Mouse (Mus musculus): ENCODE measurements around the gene Inpp5d. TPM values are rescaled to one million over a fixed set of nuclear protein-coding genes. Genes with fewer than 3 reads are reported as not detected.
A peak's percentile ranks its signal among the peaks of the same experiment; 100 is the strongest.

The Inpp5d gene
- total RNA-seq, 2 experiments from 2014 or later: 10.7 to 15.6 TPM

DNA sequence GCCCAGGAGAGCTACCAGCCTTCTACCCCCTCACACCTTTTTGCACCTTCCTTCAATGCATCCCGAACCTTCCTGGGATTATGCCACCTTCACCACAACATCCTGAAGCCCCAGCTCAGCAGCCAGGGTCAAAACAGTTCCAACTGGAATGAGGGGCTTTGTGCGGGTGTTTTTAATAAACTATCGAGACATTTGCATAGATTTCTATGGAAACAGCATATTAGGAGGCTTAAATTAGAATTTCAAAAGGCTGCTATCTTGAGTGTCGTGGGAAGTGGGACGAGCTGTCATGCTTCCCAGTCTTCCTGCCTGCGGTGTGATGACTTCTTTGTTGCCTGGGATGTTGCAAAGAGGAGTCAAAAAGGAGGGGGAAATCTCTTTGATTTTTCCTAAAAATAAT lies 88.9 kb downstream of the Inpp5d start:
- DNase-seq: no peak

GRCm38 (mm10) chr1:87709661-87710270 lies 89.7 kb downstream of the Inpp5d start:
- DNase-seq: no peak

DNA sequence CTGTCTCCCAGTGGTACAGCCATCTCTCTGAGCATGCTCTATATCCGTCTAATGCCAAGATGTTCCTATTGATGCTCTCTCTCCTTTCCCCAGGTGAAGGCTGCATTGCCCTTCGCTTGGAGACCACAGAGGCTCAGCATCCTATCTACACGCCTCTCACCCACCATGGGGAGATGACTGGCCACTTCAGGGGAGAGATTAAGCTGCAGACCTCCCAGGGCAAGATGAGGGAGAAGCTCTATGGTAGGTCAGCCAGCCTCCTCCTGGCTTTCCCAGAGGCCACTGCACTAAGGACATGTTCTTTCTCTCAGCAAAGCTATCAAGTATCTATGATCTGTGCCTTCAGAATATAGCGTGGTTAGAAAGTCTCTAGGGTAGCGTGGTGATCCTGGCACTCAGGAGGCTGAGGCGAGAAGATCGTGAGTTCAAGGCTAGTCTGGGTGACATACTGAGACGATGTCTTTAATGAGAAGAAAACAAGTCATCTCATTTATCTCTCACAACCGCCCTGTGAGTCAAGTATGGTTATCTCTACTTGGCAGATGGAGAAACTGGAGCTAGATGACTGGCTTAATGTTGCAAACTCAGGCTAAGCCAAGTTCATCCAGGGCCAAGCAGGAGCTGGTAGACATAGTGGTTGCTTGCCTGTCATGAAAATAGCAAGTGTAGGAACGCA lies 92.0 kb downstream of the Inpp5d start:
- no peak for DNase-seq

GRCm38 (mm10) chr1:87712614-87712971 lies 92.5 kb downstream of the Inpp5d start:
- no peak for DNase-seq

- DNase-seq: peak; percentile 51
Measured at GRCm38 (mm10) chr1:87721382-87721781, 101.3 kb downstream of the Inpp5d start.

GRCm38 (mm10) chr1:87722081-87722480 lies 102.0 kb downstream of the Inpp5d start:
- DNase-seq: no peak

GRCm38 (mm10) chr1:87723351-87723750 lies 103.2 kb downstream of the Inpp5d start:
- DNase-seq: no peak

DNA sequence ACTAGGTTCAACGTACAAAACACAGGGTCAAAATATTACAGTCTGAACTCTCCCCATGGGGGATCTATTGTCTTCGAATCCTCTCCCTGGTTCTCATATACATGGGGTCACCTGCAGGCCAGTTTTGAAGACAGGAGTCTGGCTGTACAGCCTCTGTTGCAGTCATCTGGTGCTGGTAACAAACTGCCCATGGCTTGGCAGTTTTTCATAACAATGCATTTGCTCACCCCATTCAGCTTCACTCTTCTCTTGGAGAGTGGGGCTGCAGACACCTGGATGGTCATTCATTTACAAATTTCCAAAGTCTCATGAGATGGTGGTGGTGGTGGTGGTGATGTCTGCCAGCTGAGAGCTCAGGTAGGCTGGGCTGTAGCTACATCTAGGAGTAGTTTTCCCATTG lies 109.0 kb downstream of the Inpp5d start:
- no peak for DNase-seq

DNA sequence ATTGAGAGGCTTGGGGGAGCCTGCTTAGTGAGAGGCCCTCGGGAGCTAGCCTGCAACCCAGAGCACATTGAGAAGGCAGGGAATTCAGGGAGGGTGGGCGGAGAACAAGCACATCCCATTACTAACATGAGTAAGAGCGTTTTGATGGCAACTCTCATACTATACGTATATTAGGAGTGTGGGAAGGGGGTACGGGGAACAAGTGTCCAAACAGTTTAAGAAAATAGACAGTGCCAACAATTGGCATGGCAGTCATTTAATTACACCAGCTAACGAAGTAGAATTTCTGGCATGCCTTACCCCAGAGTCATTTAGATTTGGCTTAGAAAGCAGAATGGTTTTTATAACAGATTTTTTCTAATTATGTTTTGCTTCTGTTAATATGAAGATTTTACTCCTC lies 109.7 kb downstream of the Inpp5d start:
- DNase-seq: no peak

- DNase-seq: no peak
Measured at GRCm38 (mm10) chr1:87730271-87730670, 110.2 kb downstream of the Inpp5d start.

DNA sequence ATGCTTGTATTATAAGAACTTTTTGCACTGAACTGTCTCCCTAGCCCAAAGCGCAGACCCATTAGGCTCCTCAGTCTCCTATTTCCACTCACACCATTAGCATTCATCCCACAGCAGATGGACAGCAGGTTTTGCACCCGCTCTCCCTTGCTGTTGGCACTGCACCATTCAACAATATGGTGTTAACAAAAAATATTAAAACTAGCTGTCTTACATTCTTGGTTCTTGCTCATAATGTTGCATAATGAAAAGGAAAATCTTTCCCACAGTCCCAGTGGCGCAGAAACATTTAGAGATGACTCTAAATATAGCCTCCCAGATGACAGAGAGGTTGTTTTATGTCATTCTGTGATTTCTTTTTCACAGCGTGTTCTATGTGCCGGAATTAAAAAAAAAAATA lies 113.1 kb downstream of the Inpp5d start:
- no peak for DNase-seq

GRCm38 (mm10) chr1:87734153-87734552 lies 114.0 kb downstream of the Inpp5d start:
- no peak for DNase-seq

GRCm38 (mm10) chr1:87740584-87741290 lies 120.6 kb downstream of the Inpp5d start:
- DNase-seq: peak; percentile 12

GRCm38 (mm10) chr1:87749360-87749973 lies 129.4 kb downstream of the Inpp5d start:
- no peak for DNase-seq

DNA sequence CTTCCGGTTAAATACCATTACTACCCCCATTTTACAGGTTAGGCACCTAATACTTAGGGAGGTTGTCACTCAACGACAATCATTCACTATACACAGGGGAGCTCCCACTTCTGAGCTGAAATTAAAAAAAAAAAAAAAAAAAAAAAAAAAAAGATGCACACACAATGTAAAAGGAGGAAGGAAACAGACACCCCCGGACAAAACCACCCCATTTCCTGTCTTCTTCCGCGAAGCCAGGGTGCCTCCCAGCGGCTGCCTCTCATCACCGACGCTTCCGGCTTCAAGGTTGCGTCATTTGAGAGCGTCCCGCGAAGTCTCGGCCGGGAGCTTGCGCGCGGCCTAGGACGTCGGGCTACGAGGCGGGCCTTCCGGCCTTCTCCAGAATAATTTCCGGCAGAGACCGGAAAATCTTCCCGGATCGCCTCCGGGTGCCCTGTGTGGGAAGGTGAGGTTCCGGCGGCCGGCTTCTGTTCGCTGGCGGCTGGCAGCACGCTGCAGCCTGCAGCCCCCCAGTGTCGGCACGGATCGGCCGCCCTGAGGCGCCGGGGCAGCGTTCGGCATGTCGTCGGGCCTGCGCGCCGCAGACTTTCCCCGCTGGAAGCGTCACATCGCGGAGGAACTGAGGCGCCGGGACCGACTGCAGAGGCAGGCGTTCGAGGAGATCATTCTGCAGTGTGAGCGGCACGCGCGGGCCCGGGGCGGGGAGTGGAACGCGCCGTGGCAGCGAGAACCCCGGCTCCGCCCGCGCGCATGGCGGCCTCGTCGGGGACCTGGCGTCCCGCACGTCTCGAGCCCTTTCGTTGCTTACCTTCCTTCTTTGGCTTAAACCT lies 135.7 kb downstream of the Inpp5d start, which contains the start of gene Atg16l1:
Gene Atg16l1 (plus strand): TSS at position 230 of the 830 bp plus-strand sequence.
- peak; percentile 94 for DNase-seq

GRCm38 (mm10) chr1:87763821-87764220 lies 143.7 kb downstream of the Inpp5d start:
- DNase-seq: no peak

DNA sequence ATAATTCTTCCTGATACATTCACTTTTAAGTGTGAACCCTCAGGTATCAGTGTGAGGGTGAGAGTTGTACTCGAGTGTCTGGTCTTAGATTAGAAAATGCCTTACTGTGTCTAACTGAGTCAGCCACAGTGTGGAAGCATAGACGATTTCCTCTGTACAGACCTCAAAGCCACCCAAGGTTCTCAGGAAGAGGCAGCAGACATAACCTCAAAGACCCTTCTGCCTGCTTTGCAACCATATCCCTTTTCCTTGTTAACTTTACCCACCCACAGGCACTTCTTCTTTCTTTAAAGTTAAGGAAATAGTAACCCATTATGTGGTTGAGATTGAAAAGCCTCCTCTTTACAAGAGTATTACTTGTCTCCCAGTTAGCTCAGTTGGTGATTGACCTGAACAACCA lies 145.6 kb downstream of the Inpp5d start:
- no peak for DNase-seq

DNA sequence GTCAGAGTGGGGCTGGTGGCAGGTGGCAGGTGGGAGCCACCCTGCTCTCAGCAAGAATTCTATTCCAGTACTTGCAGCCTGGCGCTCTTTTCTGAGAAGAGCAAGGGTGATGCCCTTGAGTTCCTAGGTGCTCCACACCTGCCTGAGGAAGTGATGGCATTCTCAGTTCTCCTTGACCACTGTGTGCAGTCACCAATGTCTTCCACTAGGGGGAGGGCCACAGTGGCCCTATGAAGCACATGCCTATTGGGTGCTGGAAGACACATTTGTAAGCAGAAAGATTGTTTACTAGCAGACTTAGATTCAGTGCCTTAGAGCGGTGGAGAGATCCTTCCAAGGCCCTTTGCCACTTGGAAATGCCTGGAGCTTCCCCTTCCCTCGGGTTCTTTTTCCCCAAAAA lies 146.1 kb downstream of the Inpp5d start:
- DNase-seq: no peak

- DNase-seq: no peak
Measured at GRCm38 (mm10) chr1:87769263-87769662, 149.2 kb downstream of the Inpp5d start.
